8 mouse cellular contexts compared by ENCODE assay signal in the genomic region with DNA sequence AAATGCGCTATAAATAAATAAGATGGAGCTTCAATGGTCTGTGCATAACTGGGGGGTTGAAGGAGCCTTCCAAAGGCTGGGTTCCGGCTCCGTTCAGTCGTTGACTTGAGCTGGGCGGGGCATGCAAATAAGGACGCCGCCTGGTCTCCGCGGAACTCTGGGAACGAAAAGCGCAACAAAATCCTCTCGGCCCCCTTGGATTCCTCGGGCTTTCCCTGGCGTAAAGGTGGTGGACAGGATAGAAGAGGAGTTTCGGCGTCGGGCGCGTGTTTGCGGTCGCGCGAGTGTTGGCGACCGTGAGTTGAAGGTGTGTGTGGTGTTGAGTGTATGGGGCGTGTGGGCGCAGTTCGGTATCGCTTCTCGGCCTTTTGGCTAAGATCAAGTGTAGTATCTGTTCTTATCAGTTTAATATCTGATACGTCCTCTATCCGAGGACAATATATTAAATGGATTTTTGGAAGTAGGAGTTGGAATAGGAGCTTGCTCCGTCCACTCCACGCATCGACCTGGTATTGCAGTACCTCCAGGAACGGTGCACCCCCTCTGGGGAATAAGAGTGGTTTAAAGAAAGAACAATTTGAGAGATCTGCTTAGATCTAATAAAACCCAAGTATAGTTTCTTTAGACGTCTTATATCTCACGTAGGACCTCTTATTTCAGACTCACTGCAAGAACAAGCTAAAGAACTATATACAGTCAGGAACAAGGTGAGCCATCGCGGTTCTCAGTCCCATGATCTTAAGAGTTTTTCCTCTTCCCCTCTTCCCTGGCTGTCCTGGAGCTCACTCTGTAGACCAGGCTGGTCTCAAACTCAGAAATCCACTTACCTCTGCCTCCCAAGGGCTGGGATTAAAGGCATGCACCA. TPM values are rescaled to one million over a fixed set of nuclear protein-coding genes. Genes with fewer than 3 reads are reported as not detected.
DNase-seq lines count a peak whose midpoint lies in the region; ATAC-seq and TF ChIP-seq lines count a peak whose summit lies in the region.
"Not testable (repeated sequence)": the region's sequence is repeated elsewhere in the genome, so short reads cannot be mapped to it uniquely, and the experiment has no call there.

No protein-coding gene starts in this region.

- peak; percentile 89 for ATAC-seq in hematopoietic stem cell, adult 5-6 weeks (replicated peaks in 1 of 2; ENCODE audit: insufficient read depth in 1 of 2, low FRiP score in 2 of 2, low TSS enrichment in 1 of 2, low read depth in 1 of 2, poor library complexity in 2 of 2, severe bottlenecking in 2 of 2)
- peak; percentile 92 for ATAC-seq in lung, postnatal 0 days

- WGBS in lung, postnatal 0 days: under 1% methylated on average over 37 of the region's 40 CpGs

- H3K4me3 ChIP-seq in lung, postnatal 0 days (ENCODE audit: low read depth, low read length): peak overlapping the region; percentile 29

- not testable (repeated sequence) for TF ChIP-seq CTCF in lung, postnatal 0 days (IDR thresholded peaks at IDR 0.05)

- not testable (repeated sequence) for H3K9me3 ChIP-seq in lung, postnatal 0 days (ENCODE audit: low read length)

- H3K9ac ChIP-seq in lung, postnatal 0 days (replicated peaks; ENCODE audit: low read depth): peak overlapping the region; percentile 73

- not testable (repeated sequence) for H3K36me3 ChIP-seq in lung, postnatal 0 days (ENCODE audit: insufficient read depth, low read length)

- DNase-seq in MEL-GATA-1-ER (ENCODE audit: extremely low read depth, low read depth): peak; percentile 100
- DNase-seq in cerebellum, adult 8-10 months: peak; percentile 87
- DNase-seq in forelimb bud, embryonic 11.5 days (ENCODE audit: low read depth, low spot score): peak; percentile 95
- peak; percentile 90 for DNase-seq in layer of hippocampus, adult 9-11 months
- peak; percentile 94 for DNase-seq in lung, postnatal 0 days (ENCODE audit: low spot score)
- DNase-seq in ovary, postnatal 14 days (ENCODE audit: low spot score): peak; percentile 72
- DNase-seq in thymus, postnatal 14 days: peak; percentile 85

- H3K27ac ChIP-seq in lung, postnatal 0 days (ENCODE audit: low read length): peak overlapping the region; percentile 90

- not testable (repeated sequence) for H3K4me1 ChIP-seq in lung, postnatal 0 days (ENCODE audit: insufficient read depth, low read depth, low read length)

- not testable (repeated sequence) for H3K27me3 ChIP-seq in lung, postnatal 0 days (replicated peaks; ENCODE audit: insufficient read depth, low read length)

- peak overlapping the region; percentile 55 for H3K4me2 ChIP-seq in lung, postnatal 0 days (replicated peaks; ENCODE audit: low read depth, low read length)

- TF ChIP-seq EP300 in lung, postnatal 0 days (IDR thresholded peaks at IDR 0.05): peak; percentile 66

RNA-seq across cellular contexts. Expression of gene Arl4d, which starts 7.2 kb away (rescaled TPM):
- 0.88 and 2.5 TPM in 2 replicates for total RNA-seq in hematopoietic stem cell, adult 5-6 weeks (2017)
- polyA plus RNA-seq in lung, postnatal 0 days (2015; fragmentation: Nextera tagmentation; extraction: Ambion mirVana): 25.2 and 33.1 TPM in 2 replicates

RNA-seq across cellular contexts. Expression of gene Rdm1, which starts 31.1 kb away (rescaled TPM):
- 10.3 and 20.6 TPM in 2 replicates for total RNA-seq in hematopoietic stem cell, adult 5-6 weeks (2017)
- polyA plus RNA-seq in lung, postnatal 0 days (2015; fragmentation: Nextera tagmentation; extraction: Ambion mirVana): 20.1 and 34.1 TPM in 2 replicates

RNA-seq across cellular contexts. Expression of gene Gm11634, which starts 59.1 kb away (rescaled TPM):
- total RNA-seq in hematopoietic stem cell, adult 5-6 weeks (2017): not detected in 2 replicates
- not detected in 2 replicates for polyA plus RNA-seq in lung, postnatal 0 days (2015; fragmentation: Nextera tagmentation; extraction: Ambion mirVana)

Comparison
In these comparisons a context has a peak if more than half of its experiments do, and no peak if none do; other contexts are left out.
1. Peak in every context shown above with its lines: DNase-seq, ATAC-seq, H3K4me3 ChIP-seq and H3K27ac ChIP-seq.